Mouse (Mus musculus): ENCODE data around the gene Olfr791. TPM values are rescaled to one million over a fixed set of nuclear protein-coding genes. Genes with fewer than 3 reads are reported as not detected.

Gene Olfr791
- polyA plus RNA-seq (2015; fragmentation: Nextera tagmentation; extraction: Ambion mirVana), result not detected in 2 replicates

GRCm38 (mm10) chr10:129521492-129521891 is at the start of gene Olfr791:
Olfr791 (plus strand) TSS chr10:129521792.
- no peaks in the 10 kb centered on the region for H3K9me3 ChIP-seq
- no peak for ATAC-seq (ENCODE audit: insufficient read depth, low FRiP score, low read depth)
- WGBS, result 61% methylated on average over 3 of the region's 3 CpGs
- H3K27ac ChIP-seq, result no peak within 1 kb of the TSS
- no peak within 1 kb of the TSS for H3K4me2 ChIP-seq
- no peaks in the 10 kb centered on the region for H3K4me1 ChIP-seq
- H3K36me3 ChIP-seq, result no peaks in the 10 kb centered on the region
- no peaks in the 10 kb centered on the region for H3K27me3 ChIP-seq (replicated peaks)
- no peak within 1 kb of the TSS for H3K9ac ChIP-seq
- H3K4me3 ChIP-seq (replicated peaks), result no peak within 1 kb of the TSS

- H3K4me3 ChIP-seq (replicated peaks), result no peak overlapping the region
- no peak for ATAC-seq (ENCODE audit: insufficient read depth, low FRiP score, low read depth)
- H3K9me3 ChIP-seq, result no peaks in the 10 kb centered on the region
- 63% methylated on average over 2 of the region's 2 CpGs for WGBS
- no peaks in the 10 kb centered on the region for H3K27me3 ChIP-seq (replicated peaks)
- no peak overlapping the region for H3K27ac ChIP-seq
- H3K36me3 ChIP-seq, result no peaks in the 10 kb centered on the region
- no peaks in the 10 kb centered on the region for H3K4me1 ChIP-seq
- no peak overlapping the region for H3K4me2 ChIP-seq
- no peak overlapping the region for H3K9ac ChIP-seq
Observed at GRCm38 (mm10) chr10:129473256-129473655, 48.3 kb upstream of the Olfr791 start.

- ATAC-seq (ENCODE audit: insufficient read depth, low FRiP score, low read depth), result no peak
- Histone ChIP-seq H3K36me3 (no peaks in the 10 kb centered on the region), H3K27ac (no peak overlapping the region), H3K4me1 (no peaks in the 10 kb centered on the region), H3K9ac (no peak overlapping the region), H3K9me3 (no peaks in the 10 kb centered on the region), H3K27me3 (replicated peaks) (no peaks in the 10 kb centered on the region), H3K4me2 (no peak overlapping the region), H3K4me3 (replicated peaks) (no peak overlapping the region)
Observed at GRCm38 (mm10) chr10:129473723-129474122, 47.9 kb upstream of the Olfr791 start.

GRCm38 (mm10) chr10:129484452-129484851 is 37.1 kb upstream of the Olfr791 start, which contains the start of gene Olfr789:
Olfr789 (plus strand) TSS chr10:129484752.
- H3K4me1 ChIP-seq, result no peaks in the 10 kb centered on the region
- 42% methylated on average over 2 of the region's 2 CpGs for WGBS
- no peak for ATAC-seq (ENCODE audit: insufficient read depth, low FRiP score, low read depth)
- H3K4me3 ChIP-seq (replicated peaks), result no peak within 1 kb of the TSS
- no peaks in the 10 kb centered on the region for H3K9me3 ChIP-seq
- H3K27me3 ChIP-seq (replicated peaks), result no peaks in the 10 kb centered on the region
- H3K4me2 ChIP-seq, result no peak within 1 kb of the TSS
- H3K36me3 ChIP-seq, result no peaks in the 10 kb centered on the region
- no peak within 1 kb of the TSS for H3K27ac ChIP-seq
- H3K9ac ChIP-seq, result no peak within 1 kb of the TSS

- no peaks in the 10 kb centered on the region for H3K27me3 ChIP-seq (replicated peaks)
- H3K9me3 ChIP-seq, result no peaks in the 10 kb centered on the region
- no peak overlapping the region for H3K9ac ChIP-seq
- no peak overlapping the region for H3K4me3 ChIP-seq (replicated peaks)
- no peak overlapping the region for H3K27ac ChIP-seq
- no peak for ATAC-seq (ENCODE audit: insufficient read depth, low FRiP score, low read depth)
- H3K36me3 ChIP-seq, result no peaks in the 10 kb centered on the region
- WGBS, result 80% methylated on average over 2 of the region's 2 CpGs
- H3K4me2 ChIP-seq, result no peak overlapping the region
- no peaks in the 10 kb centered on the region for H3K4me1 ChIP-seq
Observed at GRCm38 (mm10) chr10:129490101-129490500, 31.5 kb upstream of the Olfr791 start.

- Histone ChIP-seq H3K36me3 (no peaks in the 10 kb centered on the region), H3K9ac (no peak within 1 kb of the TSS), H3K27ac (no peak within 1 kb of the TSS), H3K4me2 (no peak within 1 kb of the TSS), H3K9me3 (no peaks in the 10 kb centered on the region), H3K27me3 (replicated peaks) (no peaks in the 10 kb centered on the region), H3K4me3 (replicated peaks) (no peak within 1 kb of the TSS), H3K4me1 (no peaks in the 10 kb centered on the region)
- no peak for ATAC-seq (ENCODE audit: insufficient read depth, low FRiP score, low read depth)
Observed at GRCm38 (mm10) chr10:129498192-129498591, 23.4 kb upstream of the Olfr791 start, which contains the start of gene Olfr790. Olfr790 (plus strand) TSS chr10:129498492.

GRCm38 (mm10) chr10:129538862-129539261 is 17.3 kb downstream of the Olfr791 start, which contains the start of gene Olfr792:
Olfr792 (plus strand) TSS chr10:129539162.
- no peaks in the 10 kb centered on the region for H3K36me3 ChIP-seq
- 89% methylated on average over 1 of the region's 1 CpGs for WGBS
- H3K4me1 ChIP-seq, result no peaks in the 10 kb centered on the region
- H3K9me3 ChIP-seq, result no peaks in the 10 kb centered on the region
- no peak within 1 kb of the TSS for H3K9ac ChIP-seq
- H3K4me2 ChIP-seq, result no peak within 1 kb of the TSS
- ATAC-seq (ENCODE audit: insufficient read depth, low FRiP score, low read depth), result no peak
- H3K27ac ChIP-seq, result no peak within 1 kb of the TSS
- no peak within 1 kb of the TSS for H3K4me3 ChIP-seq (replicated peaks)
- H3K27me3 ChIP-seq (replicated peaks), result no peaks in the 10 kb centered on the region

GRCm38 (mm10) chr10:129549354-129549753 is 27.8 kb downstream of the Olfr791 start:
- Histone ChIP-seq H3K27ac (no peak overlapping the region), H3K27me3 (replicated peaks) (no peaks in the 10 kb centered on the region), H3K4me2 (no peak overlapping the region), H3K4me3 (replicated peaks) (no peak overlapping the region), H3K9ac (no peak overlapping the region), H3K9me3 (no peaks in the 10 kb centered on the region), H3K36me3 (no peaks in the 10 kb centered on the region), H3K4me1 (no peaks in the 10 kb centered on the region)
- ATAC-seq (ENCODE audit: insufficient read depth, low FRiP score, low read depth), result no peak
- 50% methylated on average over 1 of the region's 1 CpGs for WGBS

- 65% methylated on average over 2 of the region's 2 CpGs for WGBS
- H3K27me3 ChIP-seq (replicated peaks), result no peaks in the 10 kb centered on the region
- no peaks in the 10 kb centered on the region for H3K4me1 ChIP-seq
- H3K36me3 ChIP-seq, result no peaks in the 10 kb centered on the region
- no peak within 1 kb of the TSS for H3K27ac ChIP-seq
- no peaks in the 10 kb centered on the region for H3K9me3 ChIP-seq
- ATAC-seq (ENCODE audit: insufficient read depth, low FRiP score, low read depth), result no peak
- H3K4me2 ChIP-seq, result no peak within 1 kb of the TSS
- H3K9ac ChIP-seq, result no peak within 1 kb of the TSS
- H3K4me3 ChIP-seq (replicated peaks), result no peak within 1 kb of the TSS
Observed at GRCm38 (mm10) chr10:129567355-129567754, 45.8 kb downstream of the Olfr791 start, which contains the start of gene Olfr794. Olfr794 (plus strand) TSS chr10:129567655.

- 63% methylated on average over 1 of the region's 1 CpGs for WGBS
- no peak overlapping the region for H3K27ac ChIP-seq
- no peak overlapping the region for H3K9ac ChIP-seq
- no peaks in the 10 kb centered on the region for H3K27me3 ChIP-seq (replicated peaks)
- no peaks in the 10 kb centered on the region for H3K4me1 ChIP-seq
- H3K4me2 ChIP-seq, result no peak overlapping the region
- no peaks in the 10 kb centered on the region for H3K9me3 ChIP-seq
- ATAC-seq (ENCODE audit: insufficient read depth, low FRiP score, low read depth), result no peak
- no peaks in the 10 kb centered on the region for H3K36me3 ChIP-seq
- no peak overlapping the region for H3K4me3 ChIP-seq (replicated peaks)
Observed at GRCm38 (mm10) chr10:129577066-129577465, 55.5 kb downstream of the Olfr791 start.

Other genes with a start within 250 kb of the Olfr791 start
- gene Olfr780, start 203.7 kb upstream of the Olfr791 start, polyA plus RNA-seq (2015; fragmentation: Nextera tagmentation; extraction: Ambion mirVana), result not detected in 2 replicates
- gene Olfr781, start 192.9 kb upstream of the Olfr791 start, polyA plus RNA-seq (2015; fragmentation: Nextera tagmentation; extraction: Ambion mirVana), result not detected in 2 replicates
- gene Olfr782, start 172.9 kb upstream of the Olfr791 start, polyA plus RNA-seq (2015; fragmentation: Nextera tagmentation; extraction: Ambion mirVana), result not detected in 2 replicates
- 0.09 TPM in 1 of 2 replicates, not detected in the other for gene Olfr784, start 137.7 kb upstream of the Olfr791 start, polyA plus RNA-seq (2015; fragmentation: Nextera tagmentation; extraction: Ambion mirVana)
- gene Olfr785, start 116.4 kb upstream of the Olfr791 start, polyA plus RNA-seq (2015; fragmentation: Nextera tagmentation; extraction: Ambion mirVana), result not detected in 2 replicates
- gene Olfr786, start 94.5 kb upstream of the Olfr791 start, polyA plus RNA-seq (2015; fragmentation: Nextera tagmentation; extraction: Ambion mirVana), result not detected in 2 replicates
- gene Olfr787, start 59.9 kb upstream of the Olfr791 start, polyA plus RNA-seq (2015; fragmentation: Nextera tagmentation; extraction: Ambion mirVana), result not detected in 2 replicates
- not detected in 2 replicates for gene Olfr788, start 50.8 kb upstream of the Olfr791 start, polyA plus RNA-seq (2015; fragmentation: Nextera tagmentation; extraction: Ambion mirVana)
- not detected in 2 replicates for gene Olfr789, start 37.0 kb upstream of the Olfr791 start, polyA plus RNA-seq (2015; fragmentation: Nextera tagmentation; extraction: Ambion mirVana)
- gene Olfr790, start 23.3 kb upstream of the Olfr791 start, polyA plus RNA-seq (2015; fragmentation: Nextera tagmentation; extraction: Ambion mirVana), result not detected in 2 replicates
- gene Olfr792, start 17.4 kb downstream of the Olfr791 start, polyA plus RNA-seq (2015; fragmentation: Nextera tagmentation; extraction: Ambion mirVana), result not detected in 2 replicates
- not detected in 2 replicates for gene Olfr794, start 45.9 kb downstream of the Olfr791 start, polyA plus RNA-seq (2015; fragmentation: Nextera tagmentation; extraction: Ambion mirVana)
- not detected in 2 replicates for gene Olfr796, start 90.8 kb downstream of the Olfr791 start, polyA plus RNA-seq (2015; fragmentation: Nextera tagmentation; extraction: Ambion mirVana)
- not detected in 2 replicates for gene Olfr798, start 106.1 kb downstream of the Olfr791 start, polyA plus RNA-seq (2015; fragmentation: Nextera tagmentation; extraction: Ambion mirVana)
- not detected in 2 replicates for gene Olfr799, start 115.7 kb downstream of the Olfr791 start, polyA plus RNA-seq (2015; fragmentation: Nextera tagmentation; extraction: Ambion mirVana)
- not detected in 2 replicates for gene Olfr800, start 135.9 kb downstream of the Olfr791 start, polyA plus RNA-seq (2015; fragmentation: Nextera tagmentation; extraction: Ambion mirVana)
- not detected in 2 replicates for gene Olfr801, start 152.1 kb downstream of the Olfr791 start, polyA plus RNA-seq (2015; fragmentation: Nextera tagmentation; extraction: Ambion mirVana)
- not detected in 2 replicates for gene Olfr802, start 166.4 kb downstream of the Olfr791 start, polyA plus RNA-seq (2015; fragmentation: Nextera tagmentation; extraction: Ambion mirVana)
- gene Olfr803, start 172.5 kb downstream of the Olfr791 start, polyA plus RNA-seq (2015; fragmentation: Nextera tagmentation; extraction: Ambion mirVana), result not detected in 2 replicates
- not detected in 2 replicates for gene Olfr804, start 181.4 kb downstream of the Olfr791 start, polyA plus RNA-seq (2015; fragmentation: Nextera tagmentation; extraction: Ambion mirVana)
- not detected in 2 replicates for gene Olfr805, start 207.6 kb downstream of the Olfr791 start, polyA plus RNA-seq (2015; fragmentation: Nextera tagmentation; extraction: Ambion mirVana)
- gene Olfr806, start 220.1 kb downstream of the Olfr791 start, polyA plus RNA-seq (2015; fragmentation: Nextera tagmentation; extraction: Ambion mirVana), result not detected in 2 replicates
- gene Olfr807, start 236.0 kb downstream of the Olfr791 start, polyA plus RNA-seq (2015; fragmentation: Nextera tagmentation; extraction: Ambion mirVana), result not detected in 2 replicates
- not detected in 2 replicates for gene Olfr808, start 243.7 kb downstream of the Olfr791 start, polyA plus RNA-seq (2015; fragmentation: Nextera tagmentation; extraction: Ambion mirVana)